Mouse (Mus musculus): ENCODE measurements around the gene Wscd2. TPM values are rescaled to one million over a fixed set of nuclear protein-coding genes. Genes with fewer than 3 reads are reported as not detected.

Gene Wscd2
- total and polyA plus RNA-seq, 3 experiments, result 0.27 TPM; not detected in 2

DNA sequence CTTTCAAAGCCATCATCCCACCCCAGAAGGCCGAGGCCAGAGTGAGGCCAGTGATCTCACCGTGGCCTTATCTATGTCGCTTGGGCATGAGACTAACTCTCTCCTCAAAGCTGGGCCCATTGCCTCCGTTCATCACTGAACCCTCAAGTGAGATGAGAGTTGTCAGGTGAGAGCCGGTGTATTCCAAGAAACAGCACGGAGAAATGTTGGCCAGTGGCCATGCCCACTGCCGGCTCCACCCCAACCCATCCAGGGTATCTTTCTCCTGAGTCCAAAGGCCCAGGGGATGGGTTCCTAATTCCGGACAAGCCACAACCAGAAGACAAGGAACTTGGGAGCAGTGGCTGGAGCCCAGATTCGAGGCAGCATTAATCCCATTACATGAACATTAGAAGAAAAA is 113.3 kb downstream of the Wscd2 start:
- Histone ChIP-seq H3K27me3 (ENCODE audit: insufficient read depth, low read length) (no peaks in the 10 kb centered on the region), H3K4me3 (ENCODE audit: low read depth, low read length) (no peak overlapping the region), H3K36me3 (replicated peaks) (no peaks in the 10 kb centered on the region), H3K4me1 (ENCODE audit: insufficient read depth, low read depth, low read length) (no peaks in the 10 kb centered on the region), H3K9me3 (replicated peaks) (peaks cover 87% of the 10 kb centered on the region)
- DNase-seq (ENCODE audit: low spot score), result no peak
- ATAC-seq (ENCODE audit: extremely low read depth, insufficient number of reproducible peaks, low FRiP score, poor library complexity, severe bottlenecking), result no peak; the same call in 1 of the 2 replicates
- TF ChIP-seq CTCF (IDR thresholded peaks at IDR 0.05; ENCODE audit: low read depth, low read length) (no peak), GATA1 (IDR thresholded peaks at IDR 0.05; ENCODE audit: borderline replicate concordance, low read length) (no peak), POLR2AphosphoS5 (IDR thresholded peaks at IDR 0.05; ENCODE audit: insufficient replicate concordance, low read depth, low read length) (no peak), GATA2 (IDR thresholded peaks at IDR 0.05; ENCODE audit: borderline replicate concordance, low read depth, low read length) (no peak), TAL1 (conservative IDR thresholded peaks at IDR 0.05; ENCODE audit: low read depth, low read length) (no peak)

DNA sequence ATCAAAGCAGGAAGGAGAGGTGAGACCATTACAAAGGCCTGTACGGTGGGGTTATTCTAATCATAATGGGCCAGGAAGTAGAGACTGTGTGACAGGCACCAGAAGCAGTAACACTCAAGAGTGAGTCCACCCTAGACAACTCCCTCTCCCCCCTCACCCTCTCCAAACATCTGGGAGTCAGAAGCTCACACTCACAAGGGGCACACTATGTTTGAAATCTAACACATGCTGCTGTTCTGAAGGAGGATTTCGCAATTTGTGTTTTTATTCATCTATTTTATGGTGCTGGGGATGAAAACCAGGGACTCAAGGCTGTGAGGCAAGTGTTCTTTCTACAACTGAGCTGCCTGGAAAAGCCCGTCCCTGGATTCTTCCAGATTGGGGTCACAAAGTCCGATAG is 114.6 kb downstream of the Wscd2 start:
- no peaks in the 10 kb centered on the region for H3K27me3 ChIP-seq (ENCODE audit: insufficient read depth, low read length)
- DNase-seq (ENCODE audit: low spot score) (no peak), ATAC-seq (ENCODE audit: extremely low read depth, insufficient number of reproducible peaks, low FRiP score, poor library complexity, severe bottlenecking) (no peak)
- peaks cover 91% of the 10 kb centered on the region for H3K9me3 ChIP-seq (replicated peaks)
- H3K4me1 ChIP-seq (ENCODE audit: insufficient read depth, low read depth, low read length), result no peaks in the 10 kb centered on the region
- H3K36me3 ChIP-seq (replicated peaks), result no peaks in the 10 kb centered on the region
- no peak overlapping the region for H3K4me3 ChIP-seq (ENCODE audit: low read depth, low read length)
- TF ChIP-seq GATA2 (IDR thresholded peaks at IDR 0.05; ENCODE audit: borderline replicate concordance, low read depth, low read length) (no peak), CTCF (IDR thresholded peaks at IDR 0.05; ENCODE audit: low read depth, low read length) (no peak)

DNA sequence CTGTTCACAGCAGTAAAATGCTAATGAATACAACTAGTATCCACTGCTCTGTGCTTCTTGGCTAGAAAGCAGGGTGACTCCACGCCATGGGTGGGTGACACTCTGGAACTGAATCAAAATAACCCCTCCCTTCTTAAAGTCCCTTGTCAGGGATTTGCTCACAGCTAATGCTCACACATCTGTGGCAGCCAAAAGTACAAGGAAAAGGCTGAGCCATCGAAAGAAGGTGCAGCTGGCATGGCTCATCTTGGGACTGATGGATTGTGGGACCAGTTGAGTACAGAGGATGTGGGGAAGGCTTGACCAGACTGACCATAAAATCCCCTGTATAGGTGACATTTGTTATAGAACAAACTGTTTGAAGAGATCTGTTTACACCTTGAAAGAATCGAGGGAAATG is 116.0 kb downstream of the Wscd2 start:
- Histone ChIP-seq H3K36me3 (replicated peaks) (no peaks in the 10 kb centered on the region), H3K4me1 (ENCODE audit: insufficient read depth, low read depth, low read length) (no peaks in the 10 kb centered on the region), H3K9me3 (replicated peaks) (peaks cover 94% of the 10 kb centered on the region), H3K27me3 (ENCODE audit: insufficient read depth, low read length) (no peaks in the 10 kb centered on the region), H3K4me3 (ENCODE audit: low read depth, low read length) (no peak overlapping the region)
- DNase-seq (ENCODE audit: low spot score) (no peak), ATAC-seq (ENCODE audit: extremely low read depth, insufficient number of reproducible peaks, low FRiP score, poor library complexity, severe bottlenecking) (no peak)
- TF ChIP-seq GATA2 (IDR thresholded peaks at IDR 0.05; ENCODE audit: borderline replicate concordance, low read depth, low read length) (no peak), GATA1 (IDR thresholded peaks at IDR 0.05; ENCODE audit: borderline replicate concordance, low read length) (no peak), CTCF (IDR thresholded peaks at IDR 0.05; ENCODE audit: low read depth, low read length) (no peak), TAL1 (conservative IDR thresholded peaks at IDR 0.05; ENCODE audit: low read depth, low read length) (no peak), POLR2AphosphoS5 (IDR thresholded peaks at IDR 0.05; ENCODE audit: insufficient replicate concordance, low read depth, low read length) (no peak)

DNA sequence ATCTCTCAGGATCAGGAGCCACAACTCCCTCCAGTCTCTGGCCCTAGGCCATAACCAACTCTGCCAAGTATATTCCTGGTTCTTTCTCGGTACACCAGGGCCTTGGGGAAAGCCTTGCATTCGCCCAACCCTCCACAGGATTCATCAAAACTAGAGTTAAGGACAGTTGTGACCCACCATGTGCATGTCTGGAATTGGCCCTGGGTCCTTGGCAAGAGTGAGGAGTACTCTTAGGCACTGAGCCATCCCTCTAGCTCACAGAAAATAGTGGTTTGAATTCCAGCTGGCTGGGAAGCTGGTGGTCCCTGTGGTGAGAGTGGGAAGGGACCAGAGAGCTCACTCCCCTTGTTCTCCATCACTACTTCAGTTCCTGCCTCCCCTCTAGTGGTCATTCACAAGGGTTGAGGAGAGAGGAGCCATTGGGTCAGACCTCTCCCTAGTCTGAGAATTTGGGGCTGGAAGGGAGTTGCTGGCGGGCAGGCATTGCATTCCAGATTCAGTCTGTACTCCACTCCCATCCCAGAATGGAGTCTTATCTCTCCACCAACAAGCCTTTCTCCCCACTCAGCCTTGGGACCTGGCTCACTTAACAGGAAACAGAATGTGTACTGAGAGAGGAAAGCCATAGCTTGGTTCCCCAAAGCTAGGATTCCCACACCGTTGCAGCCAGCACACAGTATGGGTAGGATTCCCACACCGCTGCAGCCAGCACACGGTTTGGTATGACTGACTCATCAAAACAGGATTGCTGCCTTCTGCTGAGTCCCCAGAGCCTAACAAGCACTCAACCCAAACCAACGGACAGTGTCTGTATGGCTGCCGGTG is 117.0 kb downstream of the Wscd2 start:
- no peak for DNase-seq (ENCODE audit: low spot score)
- TF ChIP-seq GATA1 (IDR thresholded peaks at IDR 0.05; ENCODE audit: borderline replicate concordance, low read length), result no peak
- TF ChIP-seq POLR2AphosphoS5 (IDR thresholded peaks at IDR 0.05; ENCODE audit: insufficient replicate concordance, low read depth, low read length), result no peak
- no peak for TF ChIP-seq TAL1 (conservative IDR thresholded peaks at IDR 0.05; ENCODE audit: low read depth, low read length)
- no peak for TF ChIP-seq GATA2 (IDR thresholded peaks at IDR 0.05; ENCODE audit: borderline replicate concordance, low read depth, low read length)
- TF ChIP-seq CTCF (IDR thresholded peaks at IDR 0.05; ENCODE audit: low read depth, low read length), result no peak

DNA sequence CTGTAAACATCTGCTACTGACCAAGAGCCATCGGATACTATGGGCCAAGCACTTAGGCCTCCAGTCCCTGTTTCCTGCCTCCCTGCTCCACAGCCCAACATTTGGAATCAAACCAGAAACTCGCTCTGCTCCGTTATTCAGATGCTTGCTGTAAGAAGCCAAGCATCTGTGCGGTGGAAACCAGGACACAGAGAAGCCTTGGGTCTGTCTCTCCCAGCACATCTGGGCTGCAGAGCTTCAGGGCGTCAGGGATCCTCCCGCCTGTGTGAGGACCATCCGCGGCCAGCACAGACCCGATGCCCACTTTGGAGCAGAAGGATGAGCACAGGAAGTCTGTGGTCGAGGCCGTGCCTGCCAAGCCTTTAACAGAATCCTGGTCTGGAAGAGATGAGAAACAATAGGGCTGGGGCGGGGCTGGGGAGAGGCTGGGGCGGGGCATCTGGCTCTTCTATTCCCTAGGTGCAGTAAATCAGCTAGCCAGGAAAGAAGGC is 117.9 kb downstream of the Wscd2 start:
- peaks cover 94% of the 10 kb centered on the region for H3K9me3 ChIP-seq (replicated peaks)
- no peak for TF ChIP-seq GATA1 (IDR thresholded peaks at IDR 0.05; ENCODE audit: borderline replicate concordance, low read length)
- no peak for TF ChIP-seq POLR2AphosphoS5 (IDR thresholded peaks at IDR 0.05; ENCODE audit: insufficient replicate concordance, low read depth, low read length)
- no peak for TF ChIP-seq CTCF (IDR thresholded peaks at IDR 0.05; ENCODE audit: low read depth, low read length)
- TF ChIP-seq GATA2 (IDR thresholded peaks at IDR 0.05; ENCODE audit: borderline replicate concordance, low read depth, low read length), result no peak
- TF ChIP-seq TAL1 (conservative IDR thresholded peaks at IDR 0.05; ENCODE audit: low read depth, low read length), result no peak
- no peaks in the 10 kb centered on the region for H3K4me1 ChIP-seq (ENCODE audit: insufficient read depth, low read depth, low read length)
- ATAC-seq (ENCODE audit: extremely low read depth, insufficient number of reproducible peaks, low FRiP score, poor library complexity, severe bottlenecking), result no peak
- H3K36me3 ChIP-seq (replicated peaks), result no peaks in the 10 kb centered on the region
- no peak for DNase-seq (ENCODE audit: low spot score)
- H3K4me3 ChIP-seq (ENCODE audit: low read depth, low read length), result no peak overlapping the region
- H3K27me3 ChIP-seq (ENCODE audit: insufficient read depth, low read length), result no peaks in the 10 kb centered on the region

More for the DNA sequence above, 117.0 kb downstream of the Wscd2 start:
- no peaks in the 10 kb centered on the region for H3K36me3 ChIP-seq (replicated peaks)
- peaks cover 94% of the 10 kb centered on the region for H3K9me3 ChIP-seq (replicated peaks)
- no peaks in the 10 kb centered on the region for H3K4me1 ChIP-seq (ENCODE audit: insufficient read depth, low read depth, low read length)
- no peak for ATAC-seq (ENCODE audit: extremely low read depth, insufficient number of reproducible peaks, low FRiP score, poor library complexity, severe bottlenecking)
- no peaks in the 10 kb centered on the region for H3K27me3 ChIP-seq (ENCODE audit: insufficient read depth, low read length)
- H3K4me3 ChIP-seq (ENCODE audit: low read depth, low read length), result no peak overlapping the region

DNA sequence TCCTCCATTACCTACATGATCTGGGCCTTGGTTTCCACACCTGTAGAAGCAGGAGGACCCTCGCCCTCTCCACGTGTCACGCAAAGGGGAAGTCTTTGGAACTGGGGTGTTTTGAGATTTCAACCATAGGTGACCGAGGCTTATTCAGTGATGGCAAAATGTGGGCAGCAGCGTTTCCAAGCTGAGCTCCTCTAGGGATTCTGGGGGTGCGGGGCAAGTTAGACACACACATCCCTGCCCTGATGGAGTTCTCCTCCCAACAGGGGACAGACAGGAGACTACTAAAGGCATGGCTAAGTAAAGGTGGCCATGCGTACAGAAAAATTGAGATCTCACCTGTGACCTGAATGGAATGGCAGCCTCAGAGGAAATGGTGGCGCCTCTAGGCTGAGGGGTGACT is 118.4 kb downstream of the Wscd2 start:
- Histone ChIP-seq H3K27me3 (ENCODE audit: insufficient read depth, low read length) (no peaks in the 10 kb centered on the region), H3K9me3 (replicated peaks) (peaks cover 94% of the 10 kb centered on the region), H3K4me1 (ENCODE audit: insufficient read depth, low read depth, low read length) (no peaks in the 10 kb centered on the region), H3K4me3 (ENCODE audit: low read depth, low read length) (no peak overlapping the region), H3K36me3 (replicated peaks) (no peaks in the 10 kb centered on the region)
- DNase-seq (ENCODE audit: low spot score) (no peak), ATAC-seq (ENCODE audit: extremely low read depth, insufficient number of reproducible peaks, low FRiP score, poor library complexity, severe bottlenecking) (no peak)
- no peak for TF ChIP-seq CTCF (IDR thresholded peaks at IDR 0.05; ENCODE audit: low read depth, low read length)
- no peak for TF ChIP-seq TAL1 (conservative IDR thresholded peaks at IDR 0.05; ENCODE audit: low read depth, low read length)
- TF ChIP-seq POLR2AphosphoS5 (IDR thresholded peaks at IDR 0.05; ENCODE audit: insufficient replicate concordance, low read depth, low read length), result no peak
- TF ChIP-seq GATA2 (IDR thresholded peaks at IDR 0.05; ENCODE audit: borderline replicate concordance, low read depth, low read length), result no peak
- no peak for TF ChIP-seq GATA1 (IDR thresholded peaks at IDR 0.05; ENCODE audit: borderline replicate concordance, low read length)
